Mouse (Mus musculus): Measurements from ENCODE around the gene Dpf3. TPM values are rescaled to one million over a fixed set of nuclear protein-coding genes. Genes with fewer than 3 reads are reported as not detected.

The Dpf3 gene
- total and polyA plus RNA-seq, 2 experiments from 2014 or later: 5.2 to 15.3 TPM

GRCm38 (mm10) chr12:83340960-83341359 lies 146.6 kb downstream of the Dpf3 start:
- Histone ChIP-seq H3K9ac (replicated peaks; ENCODE audit: low read depth, low read length) (no peak overlapping the region), H3K9me3 (replicated peaks; ENCODE audit: control insufficient read depth, low read length) (no peaks in the 10 kb centered on the region), H3K36me3 (replicated peaks; ENCODE audit: control insufficient read depth, insufficient read depth, low read length) (no peaks in the 10 kb centered on the region), H3K4me2 (ENCODE audit: low read depth, low read length) (no peak overlapping the region), H3K27me3 (ENCODE audit: control insufficient read depth, insufficient read depth, low read length) (no peaks in the 10 kb centered on the region), H3K4me3 (ENCODE audit: low read depth, low read length) (no peak overlapping the region), H3K27ac (ENCODE audit: low read depth) (peak overlapping the region; percentile 55; the same call in 1 of the 2 replicates), H3K4me1 (ENCODE audit: control insufficient read depth, insufficient read depth) (peaks cover 13% of the 10 kb centered on the region; the same call in 1 of the 2 replicates)
- DNase-seq (ENCODE audit: low spot score) (no peak), ATAC-seq (ENCODE audit: insufficient read depth, low read depth) (no peak)
- WGBS: 75% methylated on average over 4 of the region's 4 CpGs
- no peak for TF ChIP-seq CTCF (IDR thresholded peaks at IDR 0.05; ENCODE audit: low read depth)
- TF ChIP-seq EP300 (IDR thresholded peaks at IDR 0.05; ENCODE audit: low read depth): no peak

GRCm38 (mm10) chr12:83338345-83338744 lies 149.2 kb downstream of the Dpf3 start:
- WGBS: 82% methylated on average over 1 of the region's 1 CpGs
- H3K4me1 ChIP-seq (ENCODE audit: control insufficient read depth, insufficient read depth): peaks cover 16% of the 10 kb centered on the region; the same call in 1 of the 2 replicates

DNA sequence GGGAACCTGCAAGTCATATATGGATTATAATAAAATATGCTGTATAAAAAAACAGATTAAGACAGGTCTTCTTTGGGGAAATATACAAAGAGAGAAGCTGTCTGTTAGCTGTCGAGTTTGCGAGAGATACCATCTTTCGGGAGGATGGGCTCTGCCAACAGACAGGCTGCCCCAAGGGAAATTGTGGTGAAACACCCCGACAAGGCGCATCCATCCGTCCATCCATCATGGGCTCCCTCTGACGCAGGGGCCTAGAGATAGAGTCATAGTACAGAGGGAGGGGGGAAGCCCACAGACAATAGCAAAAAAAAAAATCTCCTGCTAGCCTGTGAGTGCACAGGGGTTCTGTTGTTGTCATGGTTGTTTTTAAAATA lies 149.8 kb downstream of the Dpf3 start:
- WGBS: 59% methylated on average over 7 of the region's 7 CpGs
- H3K4me1 ChIP-seq (ENCODE audit: control insufficient read depth, insufficient read depth): peaks cover 11% of the 10 kb centered on the region; the same call in 1 of the 2 replicates
- no peaks in the 10 kb centered on the region for H3K27me3 ChIP-seq (ENCODE audit: control insufficient read depth, insufficient read depth, low read length)
- ATAC-seq (ENCODE audit: insufficient read depth, low read depth) (no peak), DNase-seq (ENCODE audit: low spot score) (no peak)
- H3K36me3 ChIP-seq (replicated peaks; ENCODE audit: control insufficient read depth, insufficient read depth, low read length): no peaks in the 10 kb centered on the region
- no peaks in the 10 kb centered on the region for H3K9me3 ChIP-seq (replicated peaks; ENCODE audit: control insufficient read depth, low read length)
- TF ChIP-seq EP300 (IDR thresholded peaks at IDR 0.05; ENCODE audit: low read depth) (no peak), CTCF (IDR thresholded peaks at IDR 0.05; ENCODE audit: low read depth) (no peak)
- no peak overlapping the region for H3K4me3 ChIP-seq (ENCODE audit: low read depth, low read length)
- no peak overlapping the region for H3K4me2 ChIP-seq (ENCODE audit: low read depth, low read length)
- no peak overlapping the region for H3K9ac ChIP-seq (replicated peaks; ENCODE audit: low read depth, low read length)
- no peak overlapping the region for H3K27ac ChIP-seq (ENCODE audit: low read depth)

More at GRCm38 (mm10) chr12:83338345-83338744, 149.2 kb downstream of the Dpf3 start:
- TF ChIP-seq CTCF (IDR thresholded peaks at IDR 0.05; ENCODE audit: low read depth) (no peak), EP300 (IDR thresholded peaks at IDR 0.05; ENCODE audit: low read depth) (no peak)
- H3K9ac ChIP-seq (replicated peaks; ENCODE audit: low read depth, low read length): no peak overlapping the region
- no peak for ATAC-seq (ENCODE audit: insufficient read depth, low read depth)
- H3K36me3 ChIP-seq (replicated peaks; ENCODE audit: control insufficient read depth, insufficient read depth, low read length): no peaks in the 10 kb centered on the region
- H3K4me3 ChIP-seq (ENCODE audit: low read depth, low read length): no peak overlapping the region
- no peak overlapping the region for H3K27ac ChIP-seq (ENCODE audit: low read depth)
- H3K9me3 ChIP-seq (replicated peaks; ENCODE audit: control insufficient read depth, low read length): no peaks in the 10 kb centered on the region
- DNase-seq (ENCODE audit: low spot score): no peak
- H3K4me2 ChIP-seq (ENCODE audit: low read depth, low read length): no peak overlapping the region
- H3K27me3 ChIP-seq (ENCODE audit: control insufficient read depth, insufficient read depth, low read length): no peaks in the 10 kb centered on the region

- H3K4me2 ChIP-seq (ENCODE audit: low read depth, low read length): no peak overlapping the region
- WGBS: 51% methylated on average over 13 of the region's 13 CpGs
- no peak for ATAC-seq (ENCODE audit: insufficient read depth, low read depth)
These were observed 150.3 kb downstream of the Dpf3 start for GRCm38 (mm10) chr12:83337077-83337775.

GRCm38 (mm10) chr12:83330056-83330455 lies 157.5 kb downstream of the Dpf3 start:
- 68% methylated on average over 7 of the region's 7 CpGs for WGBS
- ATAC-seq (ENCODE audit: insufficient read depth, low read depth): peak; percentile 22; the same call in 1 of the 2 replicates
- peaks cover 18% of the 10 kb centered on the region for H3K4me1 ChIP-seq (ENCODE audit: control insufficient read depth, insufficient read depth)

More at GRCm38 (mm10) chr12:83337077-83337775, 150.3 kb downstream of the Dpf3 start:
- Histone ChIP-seq H3K27me3 (ENCODE audit: control insufficient read depth, insufficient read depth, low read length) (no peaks in the 10 kb centered on the region), H3K9me3 (replicated peaks; ENCODE audit: control insufficient read depth, low read length) (no peaks in the 10 kb centered on the region), H3K36me3 (replicated peaks; ENCODE audit: control insufficient read depth, insufficient read depth, low read length) (no peaks in the 10 kb centered on the region), H3K27ac (ENCODE audit: low read depth) (no peak overlapping the region), H3K4me1 (ENCODE audit: control insufficient read depth, insufficient read depth) (peaks cover 8% of the 10 kb centered on the region; the same call in 1 of the 2 replicates), H3K4me3 (ENCODE audit: low read depth, low read length) (no peak overlapping the region), H3K9ac (replicated peaks; ENCODE audit: low read depth, low read length) (no peak overlapping the region)
- no peak for TF ChIP-seq EP300 (IDR thresholded peaks at IDR 0.05; ENCODE audit: low read depth)
- DNase-seq (ENCODE audit: low spot score): no peak

More at GRCm38 (mm10) chr12:83330056-83330455, 157.5 kb downstream of the Dpf3 start:
- H3K27ac ChIP-seq (ENCODE audit: low read depth): no peak overlapping the region
- no peak overlapping the region for H3K4me3 ChIP-seq (ENCODE audit: low read depth, low read length)
- H3K4me2 ChIP-seq (ENCODE audit: low read depth, low read length): no peak overlapping the region
- TF ChIP-seq CTCF (IDR thresholded peaks at IDR 0.05; ENCODE audit: low read depth) (no peak), EP300 (IDR thresholded peaks at IDR 0.05; ENCODE audit: low read depth) (no peak)
- no peaks in the 10 kb centered on the region for H3K36me3 ChIP-seq (replicated peaks; ENCODE audit: control insufficient read depth, insufficient read depth, low read length)
- no peak overlapping the region for H3K9ac ChIP-seq (replicated peaks; ENCODE audit: low read depth, low read length)
- no peaks in the 10 kb centered on the region for H3K27me3 ChIP-seq (ENCODE audit: control insufficient read depth, insufficient read depth, low read length)
- no peaks in the 10 kb centered on the region for H3K9me3 ChIP-seq (replicated peaks; ENCODE audit: control insufficient read depth, low read length)
- no peak for DNase-seq (ENCODE audit: low spot score)
